Mouse (Mus musculus) fat pad, adult 2 months (tissue): ENCODE measurements around the gene Cript.
"Not testable (repeated sequence)": the region's sequence is repeated elsewhere in the genome, so short reads cannot be mapped to it uniquely, and the experiment has no call there.

Experiments used
- DNase-seq: peaks from one replicate; pipeline ENCODE4 v3.0.0-alpha.2; 2011; ENCODE audit warnings: low read depth, low spot score; ENCODE audit errors: extremely low read depth

The Cript gene

GRCm38 (mm10) chr17:87049696-87050095 lies 24.3 kb downstream of the Cript start:
- DNase-seq, result no peak

- DNase-seq, result no peak
Observed at GRCm38 (mm10) chr17:87050469-87051175, 25.3 kb downstream of the Cript start.

GRCm38 (mm10) chr17:87051652-87052051 lies 26.3 kb downstream of the Cript start:
- no peak for DNase-seq

GRCm38 (mm10) chr17:87052432-87052831 lies 27.1 kb downstream of the Cript start:
- DNase-seq, result no peak

- DNase-seq, result no peak
Observed at GRCm38 (mm10) chr17:87053921-87054320, 28.6 kb downstream of the Cript start.

GRCm38 (mm10) chr17:87055051-87055459 lies 29.7 kb downstream of the Cript start:
- DNase-seq, result no peak

GRCm38 (mm10) chr17:87055663-87056062 lies 30.3 kb downstream of the Cript start:
- no peak for DNase-seq

GRCm38 (mm10) chr17:87056761-87057160 lies 31.4 kb downstream of the Cript start:
- DNase-seq, result no peak

- no peak for DNase-seq
Observed at GRCm38 (mm10) chr17:87057486-87058266, 32.3 kb downstream of the Cript start.

GRCm38 (mm10) chr17:87062639-87063038 lies 37.3 kb downstream of the Cript start:
- DNase-seq, result no peak

GRCm38 (mm10) chr17:87063461-87063860 lies 38.1 kb downstream of the Cript start:
- DNase-seq, result no peak

GRCm38 (mm10) chr17:87063969-87064368 lies 38.6 kb downstream of the Cript start:
- DNase-seq, result no peak

- no peak for DNase-seq
Observed at GRCm38 (mm10) chr17:87068997-87069396, 43.6 kb downstream of the Cript start.

- not testable (repeated sequence) for DNase-seq
Observed at GRCm38 (mm10) chr17:87072183-87072582, 46.8 kb downstream of the Cript start.

- no peak for DNase-seq
Observed at GRCm38 (mm10) chr17:87072766-87073440, 47.6 kb downstream of the Cript start.

- no peak for DNase-seq
Observed at GRCm38 (mm10) chr17:87073470-87073869, 48.1 kb downstream of the Cript start.

- DNase-seq, result not testable (repeated sequence)
Observed at GRCm38 (mm10) chr17:87078217-87078616, 52.9 kb downstream of the Cript start.

GRCm38 (mm10) chr17:87080724-87081123 lies 55.4 kb downstream of the Cript start:
- no peak for DNase-seq

GRCm38 (mm10) chr17:87082547-87082946 lies 57.2 kb downstream of the Cript start:
- DNase-seq, result no peak

GRCm38 (mm10) chr17:87083671-87084070 lies 58.3 kb downstream of the Cript start:
- no peak for DNase-seq
